Mouse (Mus musculus) bone marrow, adult 2 months (tissue): ENCODE data around the gene Zbtb21. TPM values are rescaled to one million over a fixed set of nuclear protein-coding genes. Genes with fewer than 3 reads are reported as not detected.
"Not testable (repeated sequence)": the region's sequence is repeated elsewhere in the genome, so short reads cannot be mapped to it uniquely, and the experiment has no call there.

Source experiments
- H3K27ac ChIP-seq: fragments of 200-500 bp; 2 replicates; pipeline ENCODE4 v1.5.1; 2012; ENCODE audit warnings: low read depth, mild to moderate bottlenecking, control low read depth, inconsistent platforms, low read length; ENCODE audit not compliant: control insufficient read depth, poor library complexity, insufficient read depth
- H3K4me1 ChIP-seq: fragments of 200-500 bp; 2 replicates; pipeline ENCODE4 v1.6.1; 2011; ENCODE audit warnings: low read length; ENCODE audit not compliant: control insufficient read depth, insufficient read depth
- H3K4me3 ChIP-seq: fragments of 200-500 bp; replicated peaks from 2 replicates; pipeline ENCODE3; 2011; ENCODE audit warnings: mild to moderate bottlenecking, low read depth, low read length, control low read depth; ENCODE audit not compliant: control insufficient read depth
- CTCF ChIP-seq: fragments of 200-500 bp; IDR thresholded peaks from 2 replicates; pipeline ENCODE4 v1.5.1; 2011; ENCODE audit warnings: low read length, control low read depth; ENCODE audit not compliant: control insufficient read depth, insufficient read depth
- POLR2A ChIP-seq: fragments of 200-500 bp; IDR thresholded peaks from 2 replicates; pipeline ENCODE4 v1.6.1; 2011; ENCODE audit warnings: low read depth, mild to moderate bottlenecking, control low read depth, low read length, borderline replicate concordance; ENCODE audit not compliant: control insufficient read depth
- WGBS: fragments of 180-500 bp; shearing (Covaris S2); methylation state at CpG from one replicate; pipeline ENCODE4 v1.1.7; 2018; 5-methylcytosine and 5-hydroxymethylcytosine counted together
- polyA plus RNA-seq: library from polyadenylated mRNA; stranded (reverse); fragments of >200 nt; gene quantifications from 2 replicates; pipeline ENCODE4 v1.2.4, GENCODE M21; 2011; ENCODE audit warnings: low replicate concordance; ENCODE audit not compliant: missing spikeins, insufficient read depth, insufficient read length

The Zbtb21 gene
- polyA plus RNA-seq, result 3.9 and 13.8 TPM in 2 replicates

DNA sequence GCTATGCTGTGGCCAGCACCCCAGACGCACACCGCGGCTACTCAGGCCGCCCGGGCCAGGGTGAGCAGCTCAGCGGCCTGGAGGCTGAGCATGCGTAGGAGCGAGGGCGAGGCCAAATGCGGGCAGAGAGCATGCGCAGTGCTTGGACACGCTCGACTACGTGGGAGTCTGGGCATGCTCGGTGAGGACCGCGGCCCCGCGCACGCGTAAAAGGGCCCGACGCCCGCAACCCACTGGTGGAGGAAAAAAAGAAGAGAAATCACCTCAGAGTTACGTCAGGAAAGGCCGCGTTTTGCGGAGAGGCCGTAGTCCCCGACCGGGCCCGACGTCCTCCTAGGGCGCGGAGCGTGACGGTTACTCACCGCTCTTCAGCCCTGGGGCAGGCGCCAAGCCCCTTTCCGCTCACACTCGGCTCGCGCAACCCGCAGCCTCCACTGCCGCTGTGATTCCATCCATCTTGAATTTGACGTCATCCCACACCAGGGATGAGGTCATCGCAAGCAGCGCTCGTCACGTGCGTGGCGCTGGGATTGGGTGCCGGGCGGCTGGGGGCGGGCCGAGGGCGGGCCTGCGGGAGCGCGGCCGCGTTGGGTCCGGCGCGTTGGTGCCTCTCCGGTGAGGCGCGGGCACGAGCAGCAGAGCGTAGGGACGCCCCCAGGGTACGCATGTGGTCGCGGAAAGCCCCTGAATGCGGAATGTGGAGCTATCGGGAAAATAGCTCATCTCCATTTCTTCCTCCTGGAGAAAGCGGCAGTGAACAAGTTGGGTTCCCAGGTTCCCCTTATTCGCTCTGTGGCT, at the start of gene Zbtb21, which contains the start of gene C2cd2:
Gene Zbtb21 (minus strand): TSS at position 472 of the 798 bp plus-strand sequence.
Gene C2cd2 (minus strand): TSS at position 448 of the 798 bp plus-strand sequence.
- TF ChIP-seq CTCF (no peak), POLR2A (peak; percentile 81)
- H3K27ac ChIP-seq, result peak within 1 kb of the TSS; percentile 94
- peaks cover 1% of the 10 kb centered on the region; the same call in 1 of the 2 replicates for H3K4me1 ChIP-seq
- peak within 1 kb of the TSS; percentile 83 for H3K4me3 ChIP-seq
- under 1% methylated on average over 78 of the region's 78 CpGs for WGBS

DNA sequence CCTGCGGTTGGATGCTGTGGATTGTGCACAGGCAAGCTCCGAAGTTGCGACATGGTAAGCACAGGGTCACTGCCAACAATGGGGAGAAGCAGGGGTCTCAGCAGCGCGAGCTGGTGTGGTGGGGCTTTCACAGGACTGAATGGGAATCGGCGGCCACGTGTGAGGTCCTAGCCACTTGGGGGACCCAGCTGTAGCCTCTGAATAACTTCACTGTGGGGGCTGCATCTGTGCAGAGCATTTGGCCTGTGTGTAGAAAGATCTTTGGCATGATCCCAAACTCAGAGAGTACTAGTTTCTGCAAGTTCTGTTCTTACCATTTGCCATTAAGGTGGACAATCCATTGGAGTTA, 34.9 kb upstream of the Zbtb21 start:
- WGBS, result 0% methylated on average over 8 of the region's 8 CpGs
- peak overlapping the region; percentile 91 for H3K4me3 ChIP-seq
- H3K27ac ChIP-seq, result peak overlapping the region; percentile 60
- not testable (repeated sequence) for H3K4me1 ChIP-seq
- TF ChIP-seq POLR2A, result peak; percentile 48; the same call in 1 of the 2 replicates

DNA sequence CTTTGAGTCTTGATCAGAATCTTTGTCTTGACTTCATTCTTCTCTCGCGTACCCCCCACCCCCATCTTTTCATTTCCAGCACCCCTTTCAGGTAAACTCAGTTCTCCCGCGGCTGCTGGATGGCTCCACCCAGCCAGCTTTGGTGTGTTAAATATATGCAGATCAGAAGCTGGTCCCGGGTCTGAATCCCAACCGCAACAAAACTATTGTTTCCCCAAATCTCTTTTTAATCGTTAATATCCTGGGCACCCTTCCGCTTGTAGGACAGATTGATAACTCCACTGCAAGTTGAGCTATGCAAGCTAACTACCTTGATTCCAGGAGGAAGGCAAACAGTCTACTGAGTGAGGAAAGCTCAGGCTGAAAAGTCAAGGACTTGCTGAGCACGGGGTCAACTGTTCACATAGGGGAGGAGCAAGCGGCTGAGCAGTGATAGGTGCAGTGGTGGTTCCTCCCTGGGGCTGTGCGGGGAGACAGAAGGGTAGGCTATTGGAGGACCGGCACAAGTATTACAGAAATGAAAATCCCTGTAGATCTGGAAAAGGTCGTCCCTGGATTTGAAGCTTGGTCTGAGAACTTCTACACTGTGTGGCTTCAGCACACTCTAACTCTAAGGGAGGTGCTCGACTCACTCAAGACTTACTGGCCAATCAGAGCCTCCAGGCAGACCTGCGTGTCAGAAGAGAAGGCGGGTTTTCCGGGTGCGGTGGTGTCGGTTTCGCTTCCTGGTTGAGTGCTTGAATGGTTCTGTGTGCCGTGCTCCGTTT, 34.4 kb upstream of the Zbtb21 start, which contains the start of gene B230307C23Rik:
Gene B230307C23Rik (plus strand): TSS at position 700 of the 767 bp plus-strand sequence.
- Histone ChIP-seq H3K4me1 (peaks cover 2% of the 10 kb centered on the region; the same call in 1 of the 2 replicates), H3K4me3 (peak within 1 kb of the TSS; percentile 91), H3K27ac (peak within 1 kb of the TSS; percentile 60)
- WGBS, result 1% methylated on average over 22 of the region's 22 CpGs
- no peak for TF ChIP-seq CTCF
- TF ChIP-seq POLR2A, result no peak

GRCm38 (mm10) chr16:97995849-97996615, 33.6 kb upstream of the Zbtb21 start:
- Histone ChIP-seq H3K4me1 (peaks cover 2% of the 10 kb centered on the region; the same call in 1 of the 2 replicates), H3K4me3 (no peak overlapping the region), H3K27ac (no peak overlapping the region; the same call in 1 of the 2 replicates)
- TF ChIP-seq CTCF, result no peak
- no peak for TF ChIP-seq POLR2A
- WGBS, result 0% methylated on average over 1 of the region's 1 CpGs

DNA sequence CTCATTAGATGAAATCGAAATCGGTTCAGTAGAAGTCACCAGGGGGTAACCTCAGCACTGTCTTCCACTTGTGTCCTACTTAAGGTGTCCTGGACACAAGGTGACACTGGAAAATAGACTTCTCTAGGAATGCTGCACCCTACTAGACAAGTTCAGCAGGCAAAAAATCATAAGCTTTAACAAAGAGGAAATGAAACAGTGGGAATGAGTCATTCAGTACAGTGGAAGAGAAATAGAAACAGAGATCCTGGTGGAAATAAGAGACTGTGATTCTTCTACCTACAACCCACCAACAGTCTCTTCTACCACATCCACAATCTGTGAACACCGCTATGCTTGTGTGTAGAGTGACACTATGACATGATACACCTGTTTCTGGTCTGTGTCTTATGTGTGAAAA, 30.1 kb upstream of the Zbtb21 start:
- not testable (repeated sequence) for H3K4me3 ChIP-seq, H3K27ac ChIP-seq, H3K4me1 ChIP-seq
- 72% methylated on average over 3 of the region's 3 CpGs for WGBS

- Histone ChIP-seq H3K27ac (no peak overlapping the region), H3K4me1 (peaks cover 2% of the 10 kb centered on the region; the same call in 1 of the 2 replicates), H3K4me3 (no peak overlapping the region)
- TF ChIP-seq CTCF (no peak), POLR2A (no peak)
- 60% methylated on average over 2 of the region's 2 CpGs for WGBS
Measured at GRCm38 (mm10) chr16:97991517-97991916, 29.1 kb upstream of the Zbtb21 start.

DNA sequence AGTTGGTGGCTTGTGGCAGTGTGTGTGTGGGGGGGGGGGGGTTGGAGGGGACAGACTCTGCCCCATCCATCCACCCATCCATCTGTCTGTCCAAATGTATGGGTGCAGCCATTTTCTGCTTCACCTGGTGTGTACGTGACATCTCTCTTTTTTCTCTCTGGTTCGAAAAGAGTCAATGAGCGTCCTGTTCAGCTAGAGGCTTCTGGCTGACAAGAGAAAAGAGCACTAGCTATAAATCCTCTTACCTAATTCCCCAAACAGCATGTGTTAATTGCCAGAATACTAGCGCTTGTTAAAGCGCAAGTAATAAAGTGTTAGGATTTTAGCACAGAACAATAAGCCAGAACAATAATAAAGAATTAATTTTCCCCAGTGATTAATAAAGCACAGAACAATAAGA, 22.2 kb upstream of the Zbtb21 start:
- 81% methylated on average over 5 of the region's 5 CpGs for WGBS
- H3K27ac ChIP-seq, result no peak overlapping the region
- no peak overlapping the region for H3K4me3 ChIP-seq
- H3K4me1 ChIP-seq, result no peaks in the 10 kb centered on the region
- TF ChIP-seq POLR2A, result no peak
- no peak for TF ChIP-seq CTCF

DNA sequence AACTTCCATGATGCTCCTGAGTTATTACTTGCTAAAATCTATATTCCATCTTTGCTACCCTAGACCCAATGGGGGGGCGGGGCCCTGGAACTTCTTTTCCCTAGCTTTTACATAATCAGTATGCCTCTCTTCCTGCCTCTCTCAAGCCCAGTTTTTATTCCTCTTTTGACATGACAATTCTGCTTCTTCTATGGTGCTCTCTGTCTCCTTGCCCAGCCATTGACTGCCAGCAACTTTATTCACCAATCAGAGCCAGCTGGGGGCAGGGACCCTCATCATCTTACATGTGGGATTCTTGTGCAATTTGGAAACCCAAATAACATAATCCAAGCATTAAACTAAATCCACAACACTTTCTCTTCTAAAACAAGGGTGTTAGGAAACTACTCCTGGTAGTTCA, 18.9 kb upstream of the Zbtb21 start:
- TF ChIP-seq POLR2A (no peak), CTCF (no peak)
- Histone ChIP-seq H3K4me3 (no peak overlapping the region), H3K27ac (no peak overlapping the region), H3K4me1 (no peaks in the 10 kb centered on the region)
- 71% methylated on average over 1 of the region's 1 CpGs for WGBS
